Mouse (Mus musculus) limb, embryonic 15.5 days (tissue): ENCODE data around the gene Fam71e2. TPM values are rescaled to one million over a fixed set of nuclear protein-coding genes. Genes with fewer than 3 reads are reported as not detected.

Source experiments
- ATAC-seq: fragments of 200-750 bp; cut with Nextera tagmentation; 2 replicates; pipeline ENCODE4 v1.8.0; 2017; ENCODE audit warnings: low read depth, moderate TSS enrichment; ENCODE audit not compliant: insufficient number of reproducible peaks, low FRiP score, low TSS enrichment
- H3K27ac ChIP-seq: fragments of 300-500 bp; sonication (generic); 2 replicates; pipeline ENCODE4 v1.5.1; 2015; ENCODE audit warnings: moderate library complexity, mild to moderate bottlenecking, inconsistent platforms
- H3K27me3 ChIP-seq: fragments of 300-500 bp; sonication (generic); 2 replicates; pipeline ENCODE4 v1.6.1; 2015; ENCODE audit warnings: inconsistent platforms
- H3K36me3 ChIP-seq: fragments of 300-500 bp; sonication (generic); 2 replicates; pipeline ENCODE4 v1.6.1; 2015; ENCODE audit warnings: inconsistent platforms
- H3K4me1 ChIP-seq: fragments of 300-500 bp; sonication (generic); 2 replicates; pipeline ENCODE4 v1.6.1; 2015; ENCODE audit warnings: inconsistent platforms
- H3K4me2 ChIP-seq: fragments of 300-500 bp; sonication (generic); 2 replicates; pipeline ENCODE4 v1.6.1; 2015; ENCODE audit warnings: mild to moderate bottlenecking, inconsistent platforms
- H3K4me3 ChIP-seq: fragments of 300-500 bp; sonication (generic); 2 replicates; pipeline ENCODE4 v1.5.1; 2015; ENCODE audit warnings: mild to moderate bottlenecking, inconsistent platforms
- H3K9ac ChIP-seq: fragments of 300-500 bp; sonication (generic); 2 replicates; pipeline ENCODE4 v1.6.1; 2015; ENCODE audit warnings: inconsistent platforms
- H3K9me3 ChIP-seq: fragments of 300-500 bp; sonication (generic); 2 replicates; pipeline ENCODE4 v1.6.1; 2016; ENCODE audit warnings: inconsistent platforms
- WGBS: fragments of 180-500 bp; shearing (Covaris S2); methylation state at CpG from one replicate; pipeline ENCODE4 v1.1.7; 2015; 5-methylcytosine and 5-hydroxymethylcytosine counted together
- polyA plus RNA-seq: library from polyadenylated mRNA; unstranded; fragments of >200 nt; fragmentation: Nextera tagmentation; extraction: Ambion mirVana; gene quantifications from 2 replicates; pipeline ENCODE4 v1.2.1, GENCODE M21; 2015

Fam71e2 gene
- polyA plus RNA-seq, 1 experiment from 2014 or later, result not detected

GRCm38 (mm10) chr7:4744886-4745285 lies 26.2 kb downstream of the Fam71e2 start:
- no peak for ATAC-seq
- WGBS, result 96% methylated on average over 6 of the region's 6 CpGs
- Histone ChIP-seq H3K4me2 (no peak overlapping the region), H3K27ac (no peak overlapping the region), H3K4me1 (peaks cover 22% of the 10 kb centered on the region), H3K36me3 (peaks cover 42% of the 10 kb centered on the region), H3K9me3 (no peaks in the 10 kb centered on the region), H3K9ac (no peak overlapping the region), H3K4me3 (no peak overlapping the region), H3K27me3 (no peaks in the 10 kb centered on the region)

GRCm38 (mm10) chr7:4743354-4743753 lies 27.7 kb downstream of the Fam71e2 start:
- no peak for ATAC-seq
- 71% methylated on average over 2 of the region's 2 CpGs for WGBS
- Histone ChIP-seq H3K4me1 (peaks cover 28% of the 10 kb centered on the region), H3K9ac (no peak overlapping the region), H3K4me2 (no peak overlapping the region), H3K9me3 (no peaks in the 10 kb centered on the region), H3K4me3 (no peak overlapping the region), H3K27me3 (no peaks in the 10 kb centered on the region), H3K36me3 (peaks cover 42% of the 10 kb centered on the region), H3K27ac (no peak overlapping the region)

- 87% methylated on average over 6 of the region's 6 CpGs for WGBS
- H3K9ac ChIP-seq, result no peak overlapping the region
These were observed 28.7 kb downstream of the Fam71e2 start for GRCm38 (mm10) chr7:4742482-4742819.

GRCm38 (mm10) chr7:4741672-4742481 lies 29.2 kb downstream of the Fam71e2 start:
- Histone ChIP-seq H3K4me2 (peak overlapping the region; percentile 76; the same call in 1 of the 2 replicates), H3K27ac (no peak overlapping the region; the same call in 1 of the 2 replicates), H3K9me3 (no peaks in the 10 kb centered on the region), H3K4me3 (peak overlapping the region; percentile 76; the same call in 1 of the 2 replicates), H3K4me1 (peaks cover 28% of the 10 kb centered on the region), H3K27me3 (no peaks in the 10 kb centered on the region), H3K9ac (peak overlapping the region; percentile 88; the same call in 1 of the 2 replicates), H3K36me3 (peaks cover 41% of the 10 kb centered on the region)
- ATAC-seq, result no peak
- 80% methylated on average over 21 of the region's 21 CpGs for WGBS

More at GRCm38 (mm10) chr7:4742482-4742819, 28.7 kb downstream of the Fam71e2 start:
- Histone ChIP-seq H3K4me2 (no peak overlapping the region), H3K4me3 (no peak overlapping the region), H3K36me3 (peaks cover 42% of the 10 kb centered on the region), H3K27ac (no peak overlapping the region), H3K27me3 (no peaks in the 10 kb centered on the region), H3K9me3 (no peaks in the 10 kb centered on the region), H3K4me1 (peaks cover 28% of the 10 kb centered on the region)
- no peak for ATAC-seq

GRCm38 (mm10) chr7:4741151-4741550 lies 30.0 kb downstream of the Fam71e2 start:
- Histone ChIP-seq H3K4me1 (peaks cover 28% of the 10 kb centered on the region), H3K4me2 (peak overlapping the region; percentile 76), H3K36me3 (peaks cover 33% of the 10 kb centered on the region), H3K9ac (peak overlapping the region; percentile 88), H3K4me3 (peak overlapping the region; percentile 76), H3K9me3 (no peaks in the 10 kb centered on the region), H3K27ac (peak overlapping the region; percentile 93), H3K27me3 (no peaks in the 10 kb centered on the region)
- ATAC-seq, result no peak
- WGBS, result 8% methylated on average over 4 of the region's 4 CpGs

GRCm38 (mm10) chr7:4740309-4740727 lies 30.8 kb downstream of the Fam71e2 start:
- no peak; the same call in 1 of the 2 replicates for ATAC-seq
- Histone ChIP-seq H3K4me3 (peak overlapping the region; percentile 76), H3K9ac (peak overlapping the region; percentile 88), H3K27me3 (no peaks in the 10 kb centered on the region), H3K4me2 (peak overlapping the region; percentile 76), H3K27ac (peak overlapping the region; percentile 93), H3K36me3 (peaks cover 25% of the 10 kb centered on the region), H3K4me1 (peaks cover 28% of the 10 kb centered on the region), H3K9me3 (no peaks in the 10 kb centered on the region)
- WGBS, result under 1% methylated on average over 14 of the region's 14 CpGs

GRCm38 (mm10) chr7:4739544-4740275 lies 31.4 kb downstream of the Fam71e2 start, which contains the start of gene Kmt5c:
Gene Kmt5c (plus strand): TSS chr7:4740115.
- Histone ChIP-seq H3K36me3 (peaks cover 25% of the 10 kb centered on the region), H3K4me3 (peak within 1 kb of the TSS; percentile 76), H3K9ac (peak within 1 kb of the TSS; percentile 88), H3K4me2 (peak within 1 kb of the TSS; percentile 76), H3K27me3 (no peaks in the 10 kb centered on the region), H3K9me3 (no peaks in the 10 kb centered on the region), H3K27ac (peak within 1 kb of the TSS; percentile 93), H3K4me1 (peaks cover 28% of the 10 kb centered on the region)
- WGBS, result under 1% methylated on average over 40 of the region's 44 CpGs
- ATAC-seq, result peak; percentile 99

- Histone ChIP-seq H3K4me2 (peak overlapping the region; percentile 55), H3K9ac (no peak overlapping the region), H3K27me3 (no peaks in the 10 kb centered on the region), H3K9me3 (no peaks in the 10 kb centered on the region), H3K36me3 (peaks cover 20% of the 10 kb centered on the region), H3K4me1 (peaks cover 28% of the 10 kb centered on the region), H3K4me3 (peak overlapping the region; percentile 40), H3K27ac (peak overlapping the region; percentile 87)
- WGBS, result 51% methylated on average over 10 of the region's 10 CpGs
- no peak for ATAC-seq
These were observed 32.0 kb downstream of the Fam71e2 start for GRCm38 (mm10) chr7:4739041-4739543.

GRCm38 (mm10) chr7:4732968-4733392 lies 38.1 kb downstream of the Fam71e2 start:
- WGBS, result 68% methylated on average over 6 of the region's 6 CpGs
- Histone ChIP-seq H3K4me1 (no peaks in the 10 kb centered on the region), H3K27me3 (no peaks in the 10 kb centered on the region), H3K4me3 (no peak overlapping the region), H3K9me3 (no peaks in the 10 kb centered on the region), H3K27ac (no peak overlapping the region), H3K9ac (no peak overlapping the region), H3K36me3 (no peaks in the 10 kb centered on the region), H3K4me2 (no peak overlapping the region)
- ATAC-seq, result no peak

- H3K27ac ChIP-seq, result no peak overlapping the region
- no peak for ATAC-seq
- no peaks in the 10 kb centered on the region for H3K27me3 ChIP-seq
- no peak overlapping the region for H3K9ac ChIP-seq
- no peaks in the 10 kb centered on the region for H3K36me3 ChIP-seq
- no peaks in the 10 kb centered on the region for H3K4me1 ChIP-seq
- no peak overlapping the region for H3K4me3 ChIP-seq
- no peak overlapping the region for H3K4me2 ChIP-seq
- H3K9me3 ChIP-seq, result no peaks in the 10 kb centered on the region
- 74% methylated on average over 5 of the region's 5 CpGs for WGBS
These were observed 40.0 kb downstream of the Fam71e2 start for GRCm38 (mm10) chr7:4731090-4731489.

- Histone ChIP-seq H3K9me3 (no peaks in the 10 kb centered on the region), H3K9ac (no peak within 1 kb of the TSS), H3K27ac (no peak within 1 kb of the TSS), H3K4me2 (no peak within 1 kb of the TSS), H3K36me3 (no peaks in the 10 kb centered on the region), H3K4me3 (no peak within 1 kb of the TSS), H3K4me1 (0 out of 2 replicates have a peak, but pooled peaks cover 5% of the 10 kb centered on the region), H3K27me3 (no peaks in the 10 kb centered on the region)
- 76% methylated on average over 7 of the region's 7 CpGs for WGBS
- ATAC-seq, result no peak
These were observed 45.9 kb downstream of the Fam71e2 start, which contains the start of gene Tmem150b for GRCm38 (mm10) chr7:4725169-4725568. Gene Tmem150b (minus strand): TSS chr7:4725249.
